Mouse (Mus musculus) testis, adult 2 months (tissue): ENCODE results near the gene Atxn1.

Experiments used
- CTCF ChIP-seq: fragments of 200-500 bp; IDR thresholded peaks from 2 replicates; pipeline ENCODE4 v1.5.1; 2012; ENCODE audit warnings: low read depth, mild to moderate bottlenecking, inconsistent platforms, low read length, moderate library complexity; ENCODE audit not compliant: control insufficient read depth, insufficient read depth, insufficient replicate concordance
- POLR2A ChIP-seq: fragments of 200-500 bp; IDR thresholded peaks from 2 replicates; pipeline ENCODE4 v1.6.1; 2012; ENCODE audit warnings: low read depth, mild to moderate bottlenecking, inconsistent platforms, low read length, moderate library complexity; ENCODE audit not compliant: control insufficient read depth

DNA sequence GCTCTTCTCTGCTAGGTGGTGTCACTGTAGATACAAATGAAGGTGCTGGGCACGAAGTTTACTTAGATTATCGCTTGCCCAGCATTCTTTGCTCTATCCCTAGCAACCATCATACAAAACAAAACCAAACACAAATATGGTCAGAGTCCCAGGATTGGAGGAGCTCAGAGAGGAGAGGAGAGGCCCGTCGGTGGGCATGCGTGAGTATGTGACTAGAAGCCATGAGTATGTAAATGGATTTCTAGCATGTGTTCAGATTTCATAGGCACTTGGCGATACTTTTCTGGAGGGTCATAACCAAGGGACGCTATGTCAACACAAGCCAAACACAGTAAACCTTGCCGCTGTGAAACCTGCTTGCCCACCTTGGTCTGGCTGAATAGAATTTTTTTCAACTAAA lies 107.4 kb downstream of the Atxn1 start:
- no peak for TF ChIP-seq CTCF
- no peak for TF ChIP-seq POLR2A
